Mouse (Mus musculus) ES-E14 (cell line): ENCODE data around the gene Myo5a.
A peak's percentile ranks its signal among the peaks of the same experiment; 100 is the strongest.

Experiments used
- CHD2 ChIP-seq: IDR thresholded peaks from 2 replicates; pipeline ENCODE4 v1.6.1; 2014; ENCODE audit warnings: mild to moderate bottlenecking, low read depth, low read length, inconsistent platforms
- MAFK ChIP-seq: IDR thresholded peaks from 2 replicates; pipeline ENCODE4 v1.6.1; 2014; ENCODE audit warnings: mild to moderate bottlenecking, low read depth, low read length, inconsistent platforms; ENCODE audit not compliant: insufficient read depth

DNA sequence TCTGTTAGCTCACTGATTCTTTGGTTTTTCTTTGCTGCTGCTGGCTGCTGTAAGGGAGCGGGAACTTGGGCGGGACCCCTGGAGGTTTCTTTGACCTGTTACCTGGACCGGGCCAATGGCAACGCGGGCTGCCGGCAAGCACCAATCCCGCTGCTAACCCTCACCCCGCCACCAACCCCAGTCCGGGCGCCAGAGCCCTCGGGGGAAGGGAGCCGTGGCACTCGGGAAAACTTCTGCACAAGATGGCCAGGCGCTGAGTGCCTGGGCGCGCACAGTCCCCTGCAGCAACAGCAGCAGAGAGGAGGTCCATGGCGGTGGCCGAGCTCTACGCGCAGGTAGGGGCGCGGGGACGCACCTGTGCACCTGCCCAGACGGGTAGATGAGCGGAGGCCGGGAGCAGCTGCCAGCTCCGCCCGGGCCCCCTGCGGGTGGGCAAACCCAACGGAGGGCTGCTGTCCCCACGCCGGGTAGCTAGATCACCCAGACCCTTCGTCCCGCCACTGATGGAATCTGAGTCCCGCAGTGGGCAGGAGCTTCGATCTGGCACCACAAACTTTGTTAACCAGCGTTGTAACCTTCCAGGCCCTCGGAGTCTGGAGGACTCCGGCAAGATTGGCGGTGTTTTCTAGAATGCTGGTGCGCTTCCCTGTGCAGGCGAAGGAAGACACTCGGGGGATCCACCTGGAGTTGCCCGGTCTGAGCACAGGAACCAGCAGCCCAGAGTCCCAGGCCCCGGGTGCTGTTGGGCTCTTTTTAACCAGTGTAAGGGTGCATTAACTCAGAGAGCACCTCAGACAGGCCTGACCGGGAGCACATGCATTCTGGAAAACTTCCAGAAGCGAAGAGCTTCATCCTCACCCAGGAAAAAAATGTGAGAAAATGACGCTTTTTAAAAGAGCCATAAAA, 161.3 kb downstream of the Myo5a start, which contains the start of gene Myo5c:
- TF ChIP-seq CHD2, result 0 out of 2 replicates have a peak, but pooled peaks have one; percentile 15
- no peak for TF ChIP-seq MAFK
